8 mouse cellular contexts compared by ENCODE assay signal in the genomic region with DNA sequence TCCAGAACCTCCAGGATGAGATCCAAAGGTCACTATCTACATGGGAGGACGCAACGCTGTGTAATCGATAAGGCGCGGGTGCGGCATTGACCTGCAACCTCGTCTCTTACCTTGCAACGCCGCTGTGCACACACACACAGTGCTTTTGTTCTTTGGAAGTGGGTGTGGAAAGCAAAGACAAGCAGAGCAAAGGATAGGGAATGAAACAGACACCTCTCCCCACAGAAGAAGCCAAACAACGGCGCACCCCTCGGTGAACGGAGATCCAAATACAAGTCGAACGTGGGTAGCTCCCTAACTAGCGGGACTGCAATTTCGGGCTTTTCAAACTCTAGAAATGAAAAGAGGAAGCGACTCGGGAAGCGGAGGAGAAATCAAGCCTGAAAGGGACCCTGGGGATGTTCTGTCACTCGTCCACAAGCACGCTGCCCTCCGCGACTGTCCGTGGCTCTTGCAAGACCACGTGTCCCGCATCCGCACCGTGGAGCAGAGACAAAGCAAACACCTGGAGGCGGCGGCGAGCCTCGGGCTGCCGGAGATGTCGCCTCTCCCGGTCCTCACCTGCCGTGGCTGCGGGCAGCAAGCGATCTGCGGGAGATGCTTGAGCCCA. TPM values are rescaled to one million over a fixed set of nuclear protein-coding genes. Genes with fewer than 3 reads are reported as not detected.
DNase-seq lines count a peak whose midpoint lies in the region; ATAC-seq and TF ChIP-seq lines count a peak whose summit lies in the region.

No protein-coding gene starts in this region.

- TF ChIP-seq EP300 in heart, adult 2 months (IDR thresholded peaks at IDR 0.05; ENCODE audit: insufficient read depth, low read depth, low read length), result no peak
- TF ChIP-seq EP300 in heart, postnatal 0 days (IDR thresholded peaks at IDR 0.05; ENCODE audit: low read depth), result no peak

- no peak for TF ChIP-seq CTCF in heart, adult 2 months (IDR thresholded peaks at IDR 0.05)
- TF ChIP-seq CTCF in heart, postnatal 0 days (IDR thresholded peaks at IDR 0.05; ENCODE audit: low read depth), result no peak

- H3K4me1 ChIP-seq in heart, adult 2 months (ENCODE audit: control insufficient read depth, insufficient read depth, low read length), result no peaks in the 10 kb centered on the region; the same call in 1 of the 2 replicates
- H3K4me1 ChIP-seq in embryonic facial prominence, embryonic 10.5 days, result peaks cover 20% of the 10 kb centered on the region
- peaks cover 9% of the 10 kb centered on the region; the same call in 1 of the 2 replicates for H3K4me1 ChIP-seq in heart, postnatal 0 days (ENCODE audit: control insufficient read depth, insufficient read depth)
- H3K4me1 ChIP-seq in midbrain, embryonic 13.5 days (replicated peaks), result peaks cover 30% of the 10 kb centered on the region

- peak overlapping the region; percentile 70 for H3K4me2 ChIP-seq in heart, postnatal 0 days (ENCODE audit: low read depth, low read length)
- peak overlapping the region; percentile 69 for H3K4me2 ChIP-seq in midbrain, embryonic 13.5 days (replicated peaks)

- under 1% methylated on average over 40 of the region's 40 CpGs for WGBS in heart, adult 2 months
- under 1% methylated on average over 40 of the region's 40 CpGs for WGBS in embryonic facial prominence, embryonic 10.5 days
- WGBS in heart, postnatal 0 days, result 1% methylated on average over 40 of the region's 40 CpGs
- under 1% methylated on average over 40 of the region's 40 CpGs for WGBS in midbrain, embryonic 13.5 days

- H3K27me3 ChIP-seq in heart, adult 2 months (ENCODE audit: control insufficient read depth, insufficient read depth, low read length), result no peaks in the 10 kb centered on the region
- H3K27me3 ChIP-seq in embryonic facial prominence, embryonic 10.5 days (replicated peaks; ENCODE audit: low read depth, poor library complexity, severe bottlenecking), result no peaks in the 10 kb centered on the region
- H3K27me3 ChIP-seq in heart, postnatal 0 days (ENCODE audit: control insufficient read depth, insufficient read depth, low read length), result no peaks in the 10 kb centered on the region
- H3K27me3 ChIP-seq in midbrain, embryonic 13.5 days, result no peaks in the 10 kb centered on the region

- H3K9ac ChIP-seq in heart, adult 2 months (ENCODE audit: low read depth, low read length), result peak overlapping the region; percentile 78
- peak overlapping the region; percentile 73 for H3K9ac ChIP-seq in heart, postnatal 0 days (replicated peaks; ENCODE audit: low read depth, low read length)
- H3K9ac ChIP-seq in midbrain, embryonic 13.5 days (replicated peaks), result peak overlapping the region; percentile 91

- H3K36me3 ChIP-seq in heart, adult 2 months (ENCODE audit: control insufficient read depth, insufficient read depth, low read length), result no peaks in the 10 kb centered on the region; the same call in none of the 2 replicates
- no peaks in the 10 kb centered on the region for H3K36me3 ChIP-seq in embryonic facial prominence, embryonic 10.5 days (replicated peaks)
- H3K36me3 ChIP-seq in heart, postnatal 0 days (replicated peaks; ENCODE audit: control insufficient read depth, insufficient read depth, low read length), result no peaks in the 10 kb centered on the region
- no peaks in the 10 kb centered on the region for H3K36me3 ChIP-seq in midbrain, embryonic 13.5 days

- TF ChIP-seq POLR2A in heart, adult 2 months (IDR thresholded peaks at IDR 0.05; ENCODE audit: insufficient read depth, low read depth, low read length), result no peak

- peak; percentile 21 for ATAC-seq in heart, postnatal 0 days (ENCODE audit: insufficient read depth, low read depth)
- peak; percentile 78 for ATAC-seq in midbrain, embryonic 13.5 days

- no peaks in the 10 kb centered on the region for H3K79me2 ChIP-seq in heart, adult 2 months (replicated peaks; ENCODE audit: control insufficient read depth, insufficient read depth, low read length)

- peak overlapping the region; percentile 94 for H3K27ac ChIP-seq in heart, adult 2 months
- H3K27ac ChIP-seq in embryonic facial prominence, embryonic 10.5 days (replicated peaks), result peak overlapping the region; percentile 90
- peak overlapping the region; percentile 95 for H3K27ac ChIP-seq in heart, postnatal 0 days (ENCODE audit: low read depth)
- H3K27ac ChIP-seq in midbrain, embryonic 13.5 days, result peak overlapping the region; percentile 90

- DNase-seq in heart, adult 2 months, result peak; percentile 42 to 48
- no peak for DNase-seq in heart, postnatal 25 days (ENCODE audit: low spot score)
- peak; percentile 84 for DNase-seq in MEL-GATA-1-ER (ENCODE audit: extremely low read depth, low read depth)
- DNase-seq in embryonic facial prominence, embryonic 10.5 days (ENCODE audit: low spot score), result peak; percentile 50
- no peak for DNase-seq in heart, postnatal 0 days (ENCODE audit: low spot score)
- DNase-seq in left cerebral cortex, postnatal 4 days, result peak; percentile 24
- peak; percentile 40 for DNase-seq in thymus, postnatal 25 days

- peak overlapping the region; percentile 79 for H3K4me3 ChIP-seq in heart, adult 2 months
- peak overlapping the region; percentile 90 for H3K4me3 ChIP-seq in embryonic facial prominence, embryonic 10.5 days
- peak overlapping the region; percentile 98 for H3K4me3 ChIP-seq in heart, postnatal 0 days (ENCODE audit: low read depth, low read length)
- H3K4me3 ChIP-seq in midbrain, embryonic 13.5 days (replicated peaks), result peak overlapping the region; percentile 94

- intact Hi-C loops in heart, adult 2 months (cut with DNase I), result loop anchor here (5.0 kb wide), 1 partner anchor 107 kb away; a partner anchor contains a TSS
- intact Hi-C loops in heart, postnatal 25 days (cut with DNase I), result loop anchor here (10.0 kb wide), 1 partner anchor 205 kb away; no protein-coding TSS in a partner anchor
- intact Hi-C loops in left cerebral cortex, postnatal 4 days (cut with DNase I), result no loop called here

- no peaks in the 10 kb centered on the region for H3K9me3 ChIP-seq in embryonic facial prominence, embryonic 10.5 days
- no peaks in the 10 kb centered on the region for H3K9me3 ChIP-seq in heart, postnatal 0 days (replicated peaks; ENCODE audit: control insufficient read depth, low read length)
- H3K9me3 ChIP-seq in midbrain, embryonic 13.5 days, result no peaks in the 10 kb centered on the region

RNA-seq across cellular contexts. Expression of a gene that starts 0.6 kb away (rescaled TPM):
- total RNA-seq in heart, adult 2 months (2021), result 1 to 10 TPM; 6.1 to 9.9 TPM
- 2.7 and 6.1 TPM in 2 replicates for polyA plus RNA-seq in heart, adult 2 months (2012; rRNA removed)
- 1 to 10 TPM; 8.3 to 8.4 TPM for total RNA-seq in heart, postnatal 25 days (2021)
- 15.9 and 17.4 TPM in 2 replicates for polyA plus RNA-seq in embryonic facial prominence, embryonic 10.5 days (2016; fragmentation: Nextera tagmentation; extraction: Ambion mirVana)
- 0.80 and 1.6 TPM in 2 replicates for total RNA-seq in heart, postnatal 0 days (2014; rRNA removed; ENCODE audit: low replicate concordance)
- polyA plus RNA-seq in heart, postnatal 0 days (2015; fragmentation: Nextera tagmentation; extraction: Ambion mirVana), result 21.3 and 22.7 TPM in 2 replicates
- 1 to 10 TPM; 8.4 to 9.1 TPM for total RNA-seq in left cerebral cortex, postnatal 4 days (2021)
- polyA plus RNA-seq in midbrain, embryonic 13.5 days (2015; fragmentation: Nextera tagmentation; extraction: Ambion mirVana), result 19.0 and 20.1 TPM in 2 replicates

RNA-seq across cellular contexts. Expression of a gene that starts 0.8 kb away (rescaled TPM):
- total RNA-seq in heart, adult 2 months (2021), result 10 to 100 TPM; 69.8 to 84.1 TPM
- 26.9 and 41.7 TPM in 2 replicates for polyA plus RNA-seq in heart, adult 2 months (2012; rRNA removed)
- 10 to 100 TPM; 79.9 to 85.0 TPM for total RNA-seq in heart, postnatal 25 days (2021)
- polyA plus RNA-seq in embryonic facial prominence, embryonic 10.5 days (2016; fragmentation: Nextera tagmentation; extraction: Ambion mirVana), result 56.0 and 56.7 TPM in 2 replicates
- 68.0 and 75.2 TPM in 2 replicates for total RNA-seq in heart, postnatal 0 days (2014; rRNA removed; ENCODE audit: low replicate concordance)
- 42.4 and 44.8 TPM in 2 replicates for polyA plus RNA-seq in heart, postnatal 0 days (2015; fragmentation: Nextera tagmentation; extraction: Ambion mirVana)
- total RNA-seq in left cerebral cortex, postnatal 4 days (2021), result 10 to 100 TPM; 49.8 to 53.9 TPM
- polyA plus RNA-seq in midbrain, embryonic 13.5 days (2015; fragmentation: Nextera tagmentation; extraction: Ambion mirVana), result 63.7 and 65.8 TPM in 2 replicates

Comparison
In these comparisons a context has a peak if more than half of its experiments do, and no peak if none do; other contexts are left out.
1. DNase-seq: peak in heart, adult 2 months (2 of 2), MEL-GATA-1-ER (single experiment), embryonic facial prominence, embryonic 10.5 days (single experiment), left cerebral cortex, postnatal 4 days (single experiment) and thymus, postnatal 25 days (single experiment); none in heart, postnatal 25 days (single experiment) and heart, postnatal 0 days (single experiment).
2. Peak in every context shown above with its lines, with median percentiles within 50 percentile points of each other: H3K27ac ChIP-seq, H3K4me3 ChIP-seq and H3K9ac ChIP-seq.